Comparison of ENCODE assay signal across 18 mouse cellular contexts in genomic region chr11:117163771-117164170, GRCm38 (mm10). TPM values are rescaled to one million over a fixed set of nuclear protein-coding genes. Genes with fewer than 3 reads are reported as not detected.
DNase-seq lines count a peak whose midpoint lies in the region; TF ChIP-seq lines count a peak whose summit lies in the region.
"Had no signal": no experiment of that assay in that cellular context is flagged by ENCODE, and none has a peak within 500 bp of the region (broad histone marks: within the 10 kb centered on the region; RNA-seq: fewer than 3 reads in every experiment).

No protein-coding gene starts in this region.

- TF ChIP-seq CTCF in gastrocnemius, adult 2 months (IDR thresholded peaks at IDR 0.05): no peak

- H3K4me3 ChIP-seq in gastrocnemius, adult 2 months: no peak overlapping the region
- H3K4me3 ChIP-seq: forebrain, embryonic 10.5 days; forebrain, embryonic 13.5 days; heart, embryonic 12.5 days had no signal

- intact Hi-C loops in gastrocnemius, adult 2 months (cut with DNase I): no loop called here
- intact Hi-C loops in gastrocnemius, postnatal 14 days (cut with DNase I; ENCODE audit: low total_unique reads): no loop called here

- DNase-seq in cerebellum, adult 11 months: peak; percentile 19
- DNase-seq in cerebellum, postnatal 36 days: no peak
- DNase-seq in cerebellum, adult 9-10 months: peak; percentile 49
- no peak for DNase-seq in cerebellum, adult 18-20 months
- DNase-seq in gastrocnemius, adult 2 months: peak; percentile 52
- no peak for DNase-seq in gastrocnemius, postnatal 14 days
- DNase-seq: adrenal gland, adult 8-10 months; adrenal gland, postnatal 25 days; heart, adult 11 months; heart, postnatal 14 days; heart, postnatal 4 days; kidney, adult 18-20 months; kidney, adult 9 months had no signal

- H3K27ac ChIP-seq in gastrocnemius, adult 2 months: no peak overlapping the region
- H3K27ac ChIP-seq: forebrain, embryonic 10.5 days; forebrain, embryonic 13.5 days; hindbrain, embryonic 14.5 days; hindbrain, postnatal 0 days had no signal

RNA-seq across cellular contexts. Expression of gene Sept9, which starts 35.7 kb away (rescaled TPM):
- 10 to 100 TPM; 11.5 to 13.6 TPM for total RNA-seq in gastrocnemius, adult 2 months (2021)
- total RNA-seq in gastrocnemius, postnatal 14 days (2021): 10 to 100 TPM; 27.2 to 34.0 TPM

RNA-seq across cellular contexts. Expression of gene Sec14l1, which starts 48.8 kb away (rescaled TPM):
- 10 to 100 TPM; 52.3 to 52.8 TPM for total RNA-seq in gastrocnemius, adult 2 months (2021)
- 10 to 100 TPM; 58.1 to 58.7 TPM for total RNA-seq in gastrocnemius, postnatal 14 days (2021)

Comparison
In these comparisons a context has a peak if more than half of its experiments do, and no peak if none do; other contexts are left out.
1. DNase-seq: peak in cerebellum, adult 11 months (single experiment), cerebellum, adult 9-10 months (single experiment) and gastrocnemius, adult 2 months (single experiment); none in cerebellum, postnatal 36 days (0 of 2), cerebellum, adult 18-20 months (0 of 2) and gastrocnemius, postnatal 14 days (single experiment).